In the genomic region with DNA sequence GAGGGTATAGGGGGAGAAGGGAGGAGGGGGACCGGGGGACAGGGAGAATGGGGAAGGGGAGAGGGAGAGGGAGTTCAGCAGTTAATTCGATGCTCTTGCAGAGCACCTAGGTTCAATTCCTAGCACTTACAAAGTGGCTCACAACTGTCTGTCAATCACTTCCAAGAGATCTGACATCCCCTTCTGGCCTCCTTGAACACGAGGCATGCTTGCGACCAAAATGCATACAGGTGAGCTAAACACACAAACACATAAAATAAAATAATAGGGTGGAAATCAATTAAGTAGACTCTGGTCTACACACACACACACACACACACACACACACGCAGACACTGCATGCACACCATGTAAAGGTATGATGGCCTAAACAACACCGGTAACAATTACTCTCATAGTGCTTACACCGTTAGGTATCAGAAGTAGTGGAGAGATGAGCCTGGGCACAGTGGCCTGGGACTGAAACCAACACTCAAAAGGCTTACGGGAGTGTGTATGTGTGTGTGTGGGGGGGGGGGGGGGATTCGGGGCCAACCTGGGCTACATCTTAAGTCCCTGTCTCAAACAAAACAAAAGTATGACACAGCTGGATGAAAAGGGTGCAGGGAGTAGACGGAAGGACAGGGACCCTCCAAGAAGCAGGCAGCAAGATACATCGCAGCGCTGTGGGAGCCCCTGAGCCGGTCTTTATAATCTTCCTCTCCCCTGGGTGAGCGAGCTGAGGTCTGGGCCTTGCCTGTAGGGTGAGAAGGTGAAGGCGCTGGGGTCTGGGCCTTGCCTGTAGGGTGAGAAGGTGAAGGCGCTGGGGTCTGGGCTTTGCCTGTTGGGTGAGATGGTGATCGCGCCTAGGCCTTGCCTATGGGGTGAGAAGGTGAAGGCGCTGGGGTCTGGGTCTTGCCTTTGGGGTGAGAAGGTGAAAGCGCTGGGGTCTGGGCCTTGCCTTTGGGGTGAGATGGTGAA, we compare ENCODE assay signal across 10 mouse cellular contexts. TPM values are rescaled to one million over a fixed set of nuclear protein-coding genes. Genes with fewer than 3 reads are reported as not detected.
DNase-seq lines count a peak whose midpoint lies in the region; ATAC-seq and TF ChIP-seq lines count a peak whose summit lies in the region.
"Had no signal": no experiment of that assay in that cellular context is flagged by ENCODE, and none has a peak within 500 bp of the region (broad histone marks: within the 10 kb centered on the region; RNA-seq: fewer than 3 reads in every experiment).

No protein-coding gene starts in this region.

- no peaks in the 10 kb centered on the region for H3K9me3 ChIP-seq in heart, embryonic 15.5 days (replicated peaks)
- no peaks in the 10 kb centered on the region for H3K9me3 ChIP-seq in liver, embryonic 13.5 days (replicated peaks)

- ATAC-seq in heart, embryonic 15.5 days (replicated peaks; ENCODE audit: insufficient number of reproducible peaks, insufficient read depth, low FRiP score, low read depth): peak; percentile 15; the same call in 1 of the 2 replicates
- peak; percentile 7 for ATAC-seq in common myeloid progenitor, adult 5-6 weeks (replicated peaks; ENCODE audit: low read depth, poor library complexity, severe bottlenecking)
- 0 out of 2 replicates have a peak, but pooled peaks have one; percentile 2 for ATAC-seq in liver, embryonic 13.5 days (ENCODE audit: low read depth)
- ATAC-seq in frontal cortex, adult (ENCODE audit: low TSS enrichment): no peak

- no peak for TF ChIP-seq POLR2A in cerebellum, adult 2 months (IDR thresholded peaks at IDR 0.05; ENCODE audit: borderline replicate concordance, insufficient read depth, low read length)

- TF ChIP-seq CTCF in cerebellum, adult 2 months (IDR thresholded peaks at IDR 0.05; ENCODE audit: borderline replicate concordance, insufficient read depth, low read depth, low read length): no peak

- no peak overlapping the region for H3K9ac ChIP-seq in heart, embryonic 15.5 days
- peak overlapping the region; percentile 74 for H3K9ac ChIP-seq in liver, embryonic 13.5 days

- WGBS in heart, embryonic 15.5 days: 83% methylated on average over 20 of the region's 20 CpGs
- WGBS in liver, embryonic 13.5 days (ENCODE audit: insufficient replicate concordance): 38% methylated on average over 20 of the region's 20 CpGs
- WGBS in cerebellum, adult 2 months: 89% methylated on average over 20 of the region's 20 CpGs

- peak overlapping the region; percentile 37; the same call in 1 of the 2 replicates for H3K27ac ChIP-seq in heart, embryonic 15.5 days
- H3K27ac ChIP-seq in liver, embryonic 13.5 days: peak overlapping the region; percentile 93
- no peak overlapping the region for H3K27ac ChIP-seq in cerebellum, adult 2 months (ENCODE audit: insufficient read depth, low read length)

- H3K4me1 ChIP-seq in heart, embryonic 15.5 days (replicated peaks): peaks cover 6% of the 10 kb centered on the region
- H3K4me1 ChIP-seq in liver, embryonic 13.5 days (replicated peaks): peaks cover 82% of the 10 kb centered on the region
- no peaks in the 10 kb centered on the region for H3K4me1 ChIP-seq in cerebellum, adult 2 months (ENCODE audit: control insufficient read depth, insufficient read depth, low read length)

- H3K4me3 ChIP-seq in heart, embryonic 15.5 days: no peak overlapping the region
- H3K4me3 ChIP-seq in liver, embryonic 13.5 days (replicated peaks): peak overlapping the region; percentile 64
- no peak overlapping the region for H3K4me3 ChIP-seq in cerebellum, adult 2 months (replicated peaks; ENCODE audit: insufficient read depth, low read depth, low read length)

- no peaks in the 10 kb centered on the region for H3K27me3 ChIP-seq in heart, embryonic 15.5 days
- H3K27me3 ChIP-seq in liver, embryonic 13.5 days: no peaks in the 10 kb centered on the region
- no peaks in the 10 kb centered on the region for H3K27me3 ChIP-seq in cerebellum, adult 2 months (ENCODE audit: control insufficient read depth, insufficient read depth, low read length)

- peak overlapping the region; percentile 18; the same call in 1 of the 2 replicates for H3K4me2 ChIP-seq in heart, embryonic 15.5 days
- H3K4me2 ChIP-seq in liver, embryonic 13.5 days: peak overlapping the region; percentile 75

- no peak for DNase-seq in heart, adult 9 months (ENCODE audit: low spot score in 2 of 2)
- peak; percentile 28 to 37 for DNase-seq in B cell, adult 2 months
- DNase-seq in liver, embryonic 13.5 days: peak; percentile 17
- no peak for DNase-seq in urinary bladder, adult 2 months (ENCODE audit: low spot score)
- DNase-seq in cerebellum, adult 2 months: no peak
- DNase-seq: kidney, adult 18-20 months had no signal

- no peaks in the 10 kb centered on the region for H3K36me3 ChIP-seq in heart, embryonic 15.5 days
- peaks cover 14% of the 10 kb centered on the region for H3K36me3 ChIP-seq in liver, embryonic 13.5 days

RNA-seq across cellular contexts. Expression of a gene that starts 0.7 kb away (rescaled TPM):
- 1.6 and 6.7 TPM in 2 replicates for polyA plus RNA-seq in heart, embryonic 15.5 days (2015; fragmentation: Nextera tagmentation; extraction: Ambion mirVana)
- total RNA-seq in common myeloid progenitor, adult 5-6 weeks (2017): 17.2 and 24.1 TPM in 2 replicates
- 7.0 and 7.3 TPM in 2 replicates for polyA plus RNA-seq in liver, embryonic 13.5 days (2015; fragmentation: Nextera tagmentation; extraction: Ambion mirVana)
- polyA plus RNA-seq in urinary bladder, adult 2 months (2012; rRNA removed): 4.4 and 6.0 TPM in 2 replicates
- polyA plus RNA-seq in cerebellum, adult 2 months (2012; rRNA removed): 1.4 and 2.1 TPM in 2 replicates

RNA-seq across cellular contexts. Expression of a gene that starts 3.3 kb away (rescaled TPM):
- polyA plus RNA-seq in heart, embryonic 15.5 days (2015; fragmentation: Nextera tagmentation; extraction: Ambion mirVana): not detected in 2 replicates
- 22.6 and 31.2 TPM in 2 replicates for total RNA-seq in common myeloid progenitor, adult 5-6 weeks (2017)
- polyA plus RNA-seq in liver, embryonic 13.5 days (2015; fragmentation: Nextera tagmentation; extraction: Ambion mirVana): not detected in 2 replicates
- polyA plus RNA-seq in urinary bladder, adult 2 months (2012; rRNA removed): 0.15 and 0.34 TPM in 2 replicates
- 0.34 TPM in 1 of 2 replicates, not detected in the other for polyA plus RNA-seq in cerebellum, adult 2 months (2012; rRNA removed)
- polyA plus RNA-seq: limb, embryonic 14.5 days had no signal

RNA-seq across cellular contexts. Expression of a gene that starts 31.6 kb away (rescaled TPM):
- 1.8 and 2.6 TPM in 2 replicates for polyA plus RNA-seq in heart, embryonic 15.5 days (2015; fragmentation: Nextera tagmentation; extraction: Ambion mirVana)
- 0.10 and 1.8 TPM in 2 replicates for total RNA-seq in common myeloid progenitor, adult 5-6 weeks (2017)
- 44.4 and 49.1 TPM in 2 replicates for polyA plus RNA-seq in liver, embryonic 13.5 days (2015; fragmentation: Nextera tagmentation; extraction: Ambion mirVana)
- 0.80 and 0.81 TPM in 2 replicates for polyA plus RNA-seq in urinary bladder, adult 2 months (2012; rRNA removed)
- 2.1 and 2.2 TPM in 2 replicates for polyA plus RNA-seq in cerebellum, adult 2 months (2012; rRNA removed)

RNA-seq across cellular contexts. Expression of a gene that starts 47.2 kb away (rescaled TPM):
- 0.23 and 1.5 TPM in 2 replicates for polyA plus RNA-seq in heart, embryonic 15.5 days (2015; fragmentation: Nextera tagmentation; extraction: Ambion mirVana)
- 278 and 335 TPM in 2 replicates for total RNA-seq in common myeloid progenitor, adult 5-6 weeks (2017)
- polyA plus RNA-seq in liver, embryonic 13.5 days (2015; fragmentation: Nextera tagmentation; extraction: Ambion mirVana): 8.2 and 8.7 TPM in 2 replicates
- 1.2 and 1.9 TPM in 2 replicates for polyA plus RNA-seq in urinary bladder, adult 2 months (2012; rRNA removed)
- 0.16 and 0.18 TPM in 2 replicates for polyA plus RNA-seq in cerebellum, adult 2 months (2012; rRNA removed)

RNA-seq across cellular contexts. Expression of a gene that starts 48.2 kb away (rescaled TPM):
- polyA plus RNA-seq in heart, embryonic 15.5 days (2015; fragmentation: Nextera tagmentation; extraction: Ambion mirVana): 67.5 and 81.9 TPM in 2 replicates
- 81.6 and 90.9 TPM in 2 replicates for total RNA-seq in common myeloid progenitor, adult 5-6 weeks (2017)
- 109 and 122 TPM in 2 replicates for polyA plus RNA-seq in liver, embryonic 13.5 days (2015; fragmentation: Nextera tagmentation; extraction: Ambion mirVana)
- 2.3 and 2.7 TPM in 2 replicates for polyA plus RNA-seq in urinary bladder, adult 2 months (2012; rRNA removed)
- 7.7 and 9.1 TPM in 2 replicates for polyA plus RNA-seq in cerebellum, adult 2 months (2012; rRNA removed)

Comparison
In these comparisons a context has a peak if more than half of its experiments do, and no peak if none do; other contexts are left out.
1. DNase-seq: peak in B cell, adult 2 months (2 of 2) and liver, embryonic 13.5 days (single experiment); none in heart, adult 9 months (0 of 2), urinary bladder, adult 2 months (single experiment) and cerebellum, adult 2 months (0 of 2).
2. RNA of a gene that starts 31.6 kb away (polyA plus RNA-seq): 44.4 to 49.1 TPM in liver, embryonic 13.5 days; 2.1 to 2.2 TPM in cerebellum, adult 2 months, 1.8 to 2.6 TPM in heart, embryonic 15.5 days and 0.80 to 0.81 TPM in urinary bladder, adult 2 months; every median in the first group is over 10 times any median in the second.